Mouse (Mus musculus) T-cell, adult 2 months (primary cell): Measurements from ENCODE around the gene Ptpn6.
A peak's percentile ranks its signal among the peaks of the same experiment; 100 is the strongest.

Source experiments
- DNase-seq: peaks from one replicate; pipeline ENCODE4 v3.0.0; 2022; ENCODE audit warnings: low spot score

Gene Ptpn6

DNA sequence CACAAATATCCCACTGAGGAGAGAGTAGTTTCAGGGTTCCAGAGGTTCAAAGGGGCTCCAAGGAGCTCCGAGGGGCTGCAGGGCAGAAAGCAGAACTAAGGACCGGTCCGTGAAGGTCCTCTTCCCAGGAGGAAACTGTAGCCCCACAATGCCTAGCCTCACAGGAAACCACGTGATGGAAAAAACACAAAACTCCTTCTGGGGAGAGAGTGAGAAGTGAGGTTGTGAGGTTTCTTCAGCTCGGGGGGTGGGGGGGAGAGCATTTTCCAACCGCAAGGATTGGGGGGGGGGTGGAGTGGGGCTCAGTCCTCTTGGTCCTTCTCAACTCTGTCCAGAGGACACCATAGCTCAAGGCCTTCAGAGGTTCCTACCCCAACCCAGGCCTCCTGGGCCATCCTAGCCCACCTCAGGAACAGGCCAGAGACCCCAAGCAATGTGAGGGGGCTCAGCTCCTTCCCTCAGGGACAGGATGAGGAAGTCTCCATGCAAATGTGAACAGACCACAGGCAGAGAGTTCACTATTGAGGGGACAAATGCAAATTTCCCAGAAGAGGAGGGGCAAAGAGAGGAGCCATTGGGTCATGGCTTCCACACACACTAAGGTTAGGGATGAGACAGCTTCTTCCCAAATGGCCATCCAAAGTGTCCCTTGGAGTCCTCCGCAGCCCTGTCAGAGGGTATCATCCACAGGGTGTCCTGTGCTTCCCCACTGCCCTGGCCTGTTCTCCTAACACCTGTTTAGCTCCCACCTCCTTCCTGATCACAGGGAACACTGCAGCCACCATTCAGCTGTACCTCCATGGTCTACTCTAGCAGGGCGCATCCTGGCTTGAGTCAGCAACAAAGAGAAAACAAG lies 8.4 kb downstream of the Ptpn6 start:
- DNase-seq = peak; percentile 22

DNA sequence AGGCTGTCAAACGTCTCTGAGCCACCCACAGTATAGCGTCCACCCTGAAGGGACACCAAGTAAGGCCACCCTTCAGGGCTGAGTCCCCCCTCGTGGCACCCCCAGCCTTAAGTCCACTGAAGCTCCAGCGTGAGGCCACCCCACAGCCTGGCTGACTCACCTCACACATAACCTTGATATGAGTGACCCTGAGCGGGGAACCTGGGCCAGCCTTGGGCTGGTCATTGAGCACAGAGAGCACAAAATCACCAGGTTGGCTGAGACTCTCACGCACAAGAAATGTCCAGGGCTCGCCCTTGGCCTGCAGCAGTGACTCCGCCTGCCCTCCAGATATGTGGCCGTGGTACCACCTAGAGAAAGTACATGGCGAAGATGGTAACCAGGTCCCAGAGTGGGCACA lies 9.9 kb downstream of the Ptpn6 start:
- no peak for DNase-seq

DNA sequence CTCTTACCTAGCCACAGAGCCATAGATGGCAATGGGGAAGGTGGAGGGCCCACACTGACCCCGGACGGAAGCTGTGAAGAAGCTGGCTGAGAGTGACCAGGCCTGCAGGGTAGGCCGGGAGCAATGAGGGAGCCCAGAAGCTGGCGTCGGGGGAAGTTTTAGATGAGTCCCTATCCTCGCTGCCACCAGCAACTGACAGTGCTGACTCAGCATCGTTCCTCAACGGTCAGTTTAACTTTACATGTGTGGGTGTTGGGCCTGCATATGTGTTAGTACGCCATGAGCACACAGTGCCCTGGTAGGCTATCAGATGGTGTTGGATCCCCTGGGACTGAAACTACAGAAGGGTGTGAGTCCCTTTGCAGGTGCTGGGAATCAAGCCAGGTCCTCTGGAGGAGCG lies 14.0 kb downstream of the Ptpn6 start:
- no peak for DNase-seq

DNA sequence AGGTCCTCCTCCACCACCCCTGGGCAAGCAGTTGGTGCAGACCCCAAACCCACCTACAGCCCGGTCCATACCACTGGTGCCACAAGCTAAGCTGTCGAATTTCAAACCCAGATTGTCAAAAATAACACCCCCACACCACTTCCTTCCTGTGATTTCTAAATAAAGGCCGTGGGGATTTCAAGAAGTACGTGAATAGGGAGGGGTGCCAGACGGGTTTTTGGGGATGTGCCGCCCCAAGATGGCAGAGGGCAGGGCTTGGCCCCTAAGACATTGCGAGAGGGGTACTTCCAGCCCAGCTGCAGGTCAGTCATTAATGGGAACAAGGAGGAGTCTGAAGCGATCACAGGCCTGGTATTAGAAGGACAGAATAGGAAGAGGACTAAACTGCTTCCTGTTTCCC lies 15.0 kb downstream of the Ptpn6 start:
- peak; percentile 56 for DNase-seq

DNA sequence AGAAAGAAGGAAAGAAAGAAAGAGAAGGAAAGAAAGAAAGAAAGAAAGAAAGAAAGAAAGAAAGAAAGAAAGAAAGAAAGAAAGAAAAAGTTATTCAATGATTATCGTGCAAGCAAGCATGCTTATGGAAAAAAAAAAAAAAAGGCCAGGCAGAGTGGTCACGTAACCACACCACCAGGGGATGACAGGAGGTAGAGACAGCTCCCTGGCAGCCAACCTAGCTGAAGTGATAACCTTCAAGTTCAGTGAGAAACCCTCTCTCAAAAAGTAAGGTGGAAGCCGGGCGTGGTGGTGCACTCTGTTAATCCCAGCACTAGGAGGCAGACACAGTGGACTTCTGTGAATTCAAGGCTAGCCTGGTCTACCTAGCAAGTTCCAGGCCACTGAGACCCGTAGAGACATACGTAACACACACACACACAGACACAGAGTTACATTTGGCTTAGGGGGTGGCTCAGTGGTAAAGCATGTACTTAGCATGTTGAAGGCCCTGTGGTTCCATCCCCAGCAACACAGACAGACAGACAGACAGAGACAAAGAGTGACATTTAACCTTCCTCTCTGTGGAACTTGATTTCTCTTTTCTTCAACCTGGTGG lies 15.5 kb downstream of the Ptpn6 start:
- peak; percentile 19 for DNase-seq

DNA sequence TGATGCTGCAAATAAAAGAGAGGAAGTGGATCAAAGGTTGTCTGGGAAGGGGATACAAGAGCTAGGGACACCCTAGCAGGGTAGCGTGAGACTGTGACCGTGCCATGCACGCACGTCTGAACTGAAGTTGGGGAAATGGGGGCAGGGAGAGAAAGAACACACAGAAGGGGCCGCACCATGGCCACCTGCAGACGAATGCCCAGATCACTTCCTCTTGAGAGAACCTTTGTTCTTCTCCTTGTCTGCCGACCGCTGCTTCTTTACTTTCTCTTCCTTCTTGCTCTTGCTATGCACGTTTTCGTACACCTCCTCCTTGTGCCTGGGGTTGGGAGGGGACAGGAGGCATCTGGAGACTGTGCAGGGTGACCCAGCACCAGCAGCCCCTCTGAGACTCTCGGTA lies 17.6 kb downstream of the Ptpn6 start:
- peak; percentile 18 for DNase-seq

DNA sequence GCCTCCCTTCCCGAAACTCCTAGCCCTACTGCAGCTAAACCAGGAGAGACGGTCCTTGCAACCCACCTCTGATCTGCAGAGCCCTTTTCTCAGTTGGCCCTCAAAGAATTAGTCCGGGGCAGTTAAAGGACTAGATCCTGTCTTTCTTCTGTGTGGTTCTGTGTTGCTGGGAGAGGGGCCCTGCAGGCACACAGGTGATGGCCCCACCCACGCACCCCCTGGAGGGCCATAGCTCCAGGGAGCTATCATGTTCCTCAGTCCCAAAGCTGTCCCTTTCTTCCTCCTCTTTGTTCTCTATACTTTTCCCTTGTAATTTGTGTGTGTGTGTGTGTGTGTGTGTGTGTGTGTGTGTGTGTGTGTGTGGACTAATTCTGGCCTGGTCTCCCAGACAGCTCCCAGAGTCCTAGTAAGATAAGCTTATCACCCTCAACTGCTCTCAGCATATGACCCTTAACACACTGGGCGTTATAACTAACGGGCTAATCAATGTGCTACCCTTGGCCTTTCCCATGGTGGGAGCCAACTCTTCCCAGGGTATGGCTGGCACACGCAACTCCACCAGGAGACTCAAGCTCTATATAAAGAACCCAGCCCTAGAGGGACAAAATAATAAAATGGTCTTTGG lies 19.0 kb downstream of the Ptpn6 start:
- DNase-seq = no peak

DNA sequence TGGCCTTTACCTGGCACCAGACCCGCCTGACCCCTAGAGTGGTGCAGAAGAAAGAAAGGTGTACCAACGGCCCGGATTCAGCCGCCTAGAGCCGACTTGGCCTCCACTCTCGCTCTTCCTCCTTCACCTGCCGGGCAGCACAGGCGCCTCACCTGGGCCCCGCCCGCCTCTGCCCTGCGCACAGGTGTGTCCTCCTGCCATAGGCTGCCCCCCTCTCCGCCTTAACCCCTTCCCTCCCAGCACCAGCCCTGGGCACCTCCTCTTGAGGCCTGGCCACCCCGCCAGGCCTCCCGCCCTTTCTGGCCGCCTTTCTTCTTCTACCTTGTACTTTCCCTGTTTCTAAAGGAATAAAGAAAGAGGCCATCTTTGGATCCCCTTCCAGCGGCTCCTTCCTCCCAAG lies 19.8 kb downstream of the Ptpn6 start:
- no peak for DNase-seq

DNA sequence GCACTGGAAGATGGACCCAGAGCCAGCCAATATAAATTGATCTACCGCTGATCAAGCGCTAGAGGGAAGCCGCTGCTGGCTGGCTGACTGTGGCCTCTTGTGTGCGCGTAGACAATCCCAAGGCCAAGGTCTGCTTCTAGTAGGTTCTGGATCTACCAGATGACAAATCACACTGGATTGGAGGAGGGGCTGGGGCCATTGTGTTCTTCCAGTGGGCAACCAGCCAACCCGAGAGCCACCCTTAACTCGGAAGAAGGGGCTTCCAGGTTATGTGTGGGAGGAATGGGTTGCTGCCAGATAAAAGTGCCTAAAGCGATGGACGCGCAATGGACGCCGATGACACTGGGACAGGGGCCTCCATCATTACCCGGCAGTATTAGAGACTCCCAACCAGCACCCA lies 20.5 kb downstream of the Ptpn6 start:
- no peak for DNase-seq

DNA sequence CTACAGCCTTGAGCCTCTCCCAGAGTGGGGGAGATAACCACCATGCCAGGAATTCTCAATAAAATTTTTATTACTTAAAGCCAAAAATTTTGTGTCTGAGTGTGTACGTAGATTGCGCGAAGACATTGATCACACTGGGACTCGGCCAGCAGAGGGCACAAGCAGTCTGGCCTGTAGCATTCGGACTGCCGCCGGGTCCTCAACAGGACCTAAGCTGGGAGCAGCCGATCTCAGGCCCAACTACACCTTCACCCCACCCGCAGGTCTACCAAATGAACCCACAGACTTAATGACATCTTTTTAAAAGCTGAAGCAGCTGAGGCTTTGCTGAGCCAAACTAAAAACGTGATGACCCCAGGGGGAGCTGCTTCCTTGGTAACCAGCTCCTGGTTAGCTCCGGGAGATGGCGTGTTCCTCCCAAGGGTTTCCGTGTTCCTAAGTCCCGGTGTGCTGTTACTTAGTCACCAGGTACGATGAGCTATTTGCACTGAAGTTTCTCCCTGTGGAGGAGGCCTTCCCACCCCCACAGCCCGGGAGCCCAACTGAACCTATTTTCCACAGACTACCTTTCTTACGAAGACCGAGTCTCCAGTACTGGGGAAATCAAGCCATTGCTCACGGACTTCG lies 21.5 kb downstream of the Ptpn6 start:
- DNase-seq = peak; percentile 41

DNA sequence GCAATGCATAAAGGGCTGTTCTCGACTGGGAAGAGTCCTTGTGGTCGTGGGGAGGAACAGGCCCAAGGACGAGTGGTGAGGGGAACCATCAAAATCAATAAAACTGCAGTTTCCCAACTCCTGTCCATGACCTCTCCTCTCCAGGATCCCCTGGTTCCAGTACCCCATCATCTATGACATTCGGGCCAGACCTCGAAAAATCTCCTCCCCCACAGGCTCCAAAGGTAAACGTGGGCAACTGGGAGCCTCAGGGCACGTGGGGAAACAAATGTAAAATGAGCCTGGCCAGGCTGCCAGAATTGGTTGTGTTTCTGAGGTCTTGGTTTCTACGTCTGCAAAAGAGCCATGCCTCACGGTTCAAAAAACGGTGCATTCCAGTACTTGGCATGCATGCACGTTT lies 25.6 kb downstream of the Ptpn6 start:
- DNase-seq = no peak

DNA sequence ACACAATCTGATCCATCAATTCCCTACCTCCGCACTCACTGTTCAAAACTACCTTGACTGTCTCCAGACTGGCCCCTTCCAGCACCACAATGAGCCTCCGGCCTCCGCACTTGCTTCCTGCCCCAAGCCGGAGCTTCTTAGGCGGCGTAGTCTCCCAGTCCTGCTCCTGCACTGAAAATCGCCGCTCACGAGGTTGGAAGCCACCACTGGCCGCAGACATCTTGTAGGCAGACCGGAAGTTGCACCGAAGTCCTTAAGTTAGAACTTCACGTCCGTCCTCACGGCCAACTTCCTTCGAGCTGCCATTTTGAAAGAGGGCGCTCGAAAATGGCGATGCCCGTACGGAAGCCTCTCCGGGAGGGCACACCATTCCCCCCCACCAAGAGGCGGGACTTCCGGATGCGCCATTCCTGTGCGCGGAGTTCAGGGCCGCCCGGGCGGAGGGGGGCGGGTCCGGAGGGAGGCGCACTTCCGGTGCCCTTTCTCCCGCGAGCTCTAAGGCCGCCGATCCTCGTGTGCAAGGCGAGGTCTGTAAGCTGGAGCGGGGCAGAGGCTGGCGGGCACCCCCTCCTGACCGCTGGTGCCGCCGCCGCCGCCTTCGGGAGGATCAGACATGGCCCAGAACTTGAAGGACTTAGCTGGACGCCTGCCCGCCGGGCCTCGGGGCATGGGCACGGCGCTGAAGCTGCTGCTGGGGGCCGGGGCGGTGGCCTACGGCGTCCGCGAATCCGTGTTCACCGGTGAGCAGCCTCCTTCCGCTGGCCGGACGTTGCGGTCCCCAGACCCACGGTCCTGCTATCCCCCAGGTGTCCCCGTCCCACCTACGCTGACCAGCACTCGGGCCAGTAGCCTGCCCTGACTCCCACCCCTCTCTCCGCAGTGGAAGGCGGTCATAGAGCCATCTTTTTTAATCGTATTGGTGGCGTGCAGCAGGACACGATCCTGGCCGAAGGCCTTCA lies 26.4 kb downstream of the Ptpn6 start, which contains the start of the genes Emg1 and Phb2:
Gene Emg1 (minus strand): TSS at position 355 of the 959 bp plus-strand sequence.
Gene Phb2 (plus strand): TSS at position 513 of the 959 bp plus-strand sequence.
- peak; percentile 97 for DNase-seq

DNA sequence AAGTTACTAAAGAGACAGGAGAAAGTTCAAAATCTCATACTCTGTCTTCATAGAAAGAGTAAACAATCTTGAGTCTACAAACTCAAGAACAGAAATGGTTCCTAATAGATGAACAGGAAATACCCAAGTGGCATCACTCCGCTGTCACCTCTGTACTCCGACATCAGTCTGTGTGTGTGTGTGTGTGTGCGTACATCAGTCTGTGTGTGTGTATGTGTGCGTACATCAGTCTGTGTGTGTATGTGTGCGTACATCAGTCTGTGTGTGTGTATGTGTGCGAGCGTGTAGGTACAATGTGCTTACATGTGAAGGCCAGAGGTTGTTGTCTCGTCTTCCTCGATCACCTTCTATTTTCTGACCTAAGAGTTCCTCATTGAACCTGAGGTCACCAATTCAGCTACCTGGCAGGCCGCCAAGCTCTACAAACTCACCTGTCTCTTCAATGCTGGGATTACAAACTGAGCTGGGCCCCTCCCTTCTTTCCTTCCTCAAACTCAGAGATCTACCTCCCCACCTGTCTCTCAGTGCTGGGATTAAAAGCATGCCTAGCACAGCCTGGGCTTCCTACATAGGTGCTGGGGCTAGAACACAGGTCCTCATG lies 30.1 kb downstream of the Ptpn6 start:
- no peak for DNase-seq

DNA sequence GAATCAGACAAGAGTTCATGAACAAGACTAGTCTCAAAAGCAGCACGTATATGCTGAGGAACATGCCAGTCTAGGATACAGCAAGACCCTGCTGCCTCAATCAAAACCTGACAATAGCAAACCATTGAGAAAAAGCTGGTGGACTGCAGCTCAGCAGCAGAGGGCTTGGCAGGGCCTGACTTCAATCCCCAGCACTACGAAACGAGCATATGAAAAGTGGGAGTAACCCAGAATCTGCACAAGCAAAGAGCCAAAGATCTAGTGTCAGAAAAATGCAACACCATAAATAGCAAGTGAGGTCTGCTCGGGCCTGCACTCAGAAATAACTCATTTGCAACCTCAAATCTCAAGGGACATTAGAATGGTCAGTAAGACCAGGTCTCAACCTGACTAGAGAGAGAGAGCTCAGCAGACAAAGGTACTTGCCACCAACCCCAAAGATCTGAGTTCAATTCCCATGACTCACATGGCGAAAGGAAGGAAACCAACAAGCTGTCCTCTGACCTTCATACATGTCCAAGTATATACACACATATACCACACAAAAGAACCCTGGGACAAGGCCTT lies 32.4 kb downstream of the Ptpn6 start:
- no peak for DNase-seq

DNA sequence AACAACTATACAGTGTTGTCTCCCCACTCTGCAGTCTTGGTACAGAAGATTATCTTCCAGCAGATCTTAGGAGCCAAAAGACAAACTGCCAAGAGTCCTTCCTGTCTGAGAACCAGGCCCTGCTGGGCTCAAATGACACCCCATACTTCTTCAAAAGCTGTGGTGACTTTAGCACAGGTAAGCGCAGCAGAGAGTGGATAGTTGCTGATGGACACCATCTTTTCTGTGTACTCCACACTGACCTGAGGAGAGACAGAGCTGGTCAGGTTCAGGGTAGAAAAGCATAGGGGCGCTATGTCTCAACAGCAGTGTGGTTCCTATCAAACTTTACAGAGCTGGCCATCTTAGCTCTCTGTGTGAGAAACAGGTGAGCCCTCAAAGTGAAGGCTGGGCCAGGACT lies 34.1 kb downstream of the Ptpn6 start:
- DNase-seq = no peak

DNA sequence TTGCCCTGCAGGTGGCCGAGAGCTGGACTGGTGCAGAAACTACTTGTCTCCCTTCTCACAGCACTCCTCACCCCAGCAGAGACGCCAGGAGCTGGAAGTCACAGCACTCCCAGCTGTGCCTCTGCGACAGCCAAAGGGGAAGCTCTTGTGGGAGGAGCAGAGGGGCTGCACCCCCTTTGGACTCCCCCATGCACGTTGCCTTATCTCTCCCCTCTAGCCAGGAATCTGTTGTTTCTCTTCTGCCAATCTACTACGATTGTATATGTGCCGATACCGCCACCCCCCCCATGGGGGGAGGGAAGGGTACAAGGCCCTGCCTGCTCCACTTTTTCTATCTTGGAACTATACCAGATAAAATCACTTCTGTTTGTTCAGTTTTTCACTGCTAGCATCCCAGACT lies 34.7 kb downstream of the Ptpn6 start:
- no peak for DNase-seq

DNA sequence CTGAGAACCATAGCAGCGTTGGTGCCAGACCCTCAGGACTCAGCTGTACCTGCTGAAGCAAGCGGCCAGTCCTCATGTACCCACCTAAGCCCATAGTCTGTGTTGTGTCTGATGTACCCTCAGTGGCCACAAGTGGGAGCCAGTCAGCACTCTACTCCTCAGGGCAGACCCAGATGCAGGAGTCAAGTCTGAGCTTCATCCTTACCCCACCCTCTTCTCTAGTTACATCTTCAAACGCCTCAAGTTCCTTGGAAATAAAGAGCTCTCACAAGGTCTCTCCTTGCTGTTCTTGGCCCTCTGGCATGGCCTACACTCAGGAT lies 35.8 kb downstream of the Ptpn6 start:
- DNase-seq = peak; percentile 80

DNA sequence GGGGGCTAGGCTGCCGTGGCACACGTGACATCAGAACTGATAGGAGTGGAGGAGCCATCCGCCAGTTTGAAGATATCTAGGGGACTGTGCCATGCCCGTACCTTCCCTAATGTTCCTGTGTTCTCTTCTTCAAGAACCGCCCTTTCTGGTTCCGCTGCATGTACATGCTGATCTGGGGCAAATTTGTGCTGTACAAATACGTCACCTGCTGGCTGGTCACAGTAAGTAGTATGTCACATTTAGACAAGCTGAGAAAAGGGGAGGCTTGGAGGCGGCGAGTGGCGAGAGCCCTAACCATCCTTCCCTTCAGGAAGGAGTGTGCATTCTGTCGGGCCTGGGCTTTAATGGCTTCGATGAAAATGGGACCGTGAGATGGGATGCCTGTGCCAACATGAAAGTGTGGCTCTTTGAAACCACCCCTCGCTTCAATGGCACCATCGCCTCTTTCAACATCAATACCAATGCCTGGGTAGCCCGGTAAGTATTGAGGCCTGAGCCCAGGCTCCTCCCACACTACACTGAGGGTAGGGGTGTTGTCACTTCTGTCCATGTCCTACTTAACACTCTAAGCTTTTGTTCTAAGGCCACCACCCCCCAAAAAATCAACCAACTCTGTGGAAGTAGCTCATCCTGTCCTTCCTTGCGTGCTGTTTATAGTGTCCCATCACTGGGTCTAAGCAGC lies 36.3 kb downstream of the Ptpn6 start:
- no peak for DNase-seq

DNA sequence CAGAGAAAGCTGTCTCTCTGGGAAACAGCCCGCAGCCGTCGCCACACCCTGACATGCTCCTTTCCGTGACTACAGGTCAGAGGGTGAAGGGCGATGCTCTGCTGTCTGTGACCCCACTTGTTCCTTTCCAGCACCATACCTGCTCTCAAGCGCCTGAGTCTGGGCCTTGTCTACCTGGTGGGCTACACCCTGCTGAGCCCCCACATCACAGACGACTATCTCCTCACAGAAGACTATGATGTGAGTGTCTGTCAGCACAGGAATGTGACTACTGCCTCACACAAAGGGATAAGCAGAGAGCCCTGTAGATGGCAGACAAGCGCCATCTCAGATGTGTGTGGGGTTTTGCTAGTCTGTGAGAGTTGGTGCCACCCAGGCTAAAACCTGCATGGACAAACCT lies 37.2 kb downstream of the Ptpn6 start:
- peak; percentile 41 for DNase-seq

DNA sequence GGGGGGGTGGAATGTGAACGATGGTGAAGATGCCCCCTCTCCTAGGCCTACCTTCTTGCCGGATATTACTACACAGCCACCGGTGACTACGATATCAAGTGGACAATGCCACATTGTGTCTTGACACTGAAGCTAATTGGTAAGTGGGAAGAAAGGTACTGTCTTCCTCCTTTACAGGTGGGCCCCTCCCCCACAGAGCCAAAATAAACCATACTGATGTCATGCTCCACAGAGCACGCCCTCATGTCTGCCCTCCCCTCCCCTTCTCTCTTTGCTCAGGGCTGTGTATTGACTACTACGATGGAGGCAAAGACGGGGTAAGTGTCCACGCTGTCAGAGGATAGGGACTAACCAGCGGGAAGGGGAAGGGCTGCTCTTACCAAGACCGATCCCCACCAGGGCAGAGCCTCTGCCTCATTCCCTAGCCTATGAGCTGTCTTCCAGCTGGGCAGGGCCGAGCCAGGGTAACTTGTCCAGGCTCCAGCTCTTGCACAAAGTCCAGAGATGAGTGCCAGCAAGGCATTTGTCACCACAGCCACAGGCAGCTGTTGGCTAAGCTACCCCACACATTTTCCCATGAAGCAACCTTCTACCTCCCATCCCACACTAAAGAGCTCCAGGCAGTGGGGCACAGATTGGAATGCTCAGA lies 38.4 kb downstream of the Ptpn6 start:
- no peak for DNase-seq
